Mouse (Mus musculus) neural tube, embryonic 14.5 days (tissue): Measurements from ENCODE around the gene Pwp2. TPM values are rescaled to one million over a fixed set of nuclear protein-coding genes. Genes with fewer than 3 reads are reported as not detected.

Experiments used
- ATAC-seq: fragments of 200-750 bp; cut with Nextera tagmentation; 2 replicates; pipeline ENCODE4 v1.8.0; 2017; ENCODE audit warnings: low read depth, mild to moderate bottlenecking, moderate TSS enrichment, moderate library complexity
- H3K27ac ChIP-seq: fragments of 300-500 bp; sonication (generic); 2 replicates; pipeline ENCODE4 v1.5.1; 2014; ENCODE audit warnings: low read depth, mild to moderate bottlenecking, control low read depth, low read length, moderate library complexity, mixed read lengths
- H3K27me3 ChIP-seq: fragments of 300-500 bp; sonication (generic); 2 replicates; pipeline ENCODE4 v1.6.1; 2014; ENCODE audit warnings: low read length; ENCODE audit not compliant: control insufficient read depth, insufficient read depth
- H3K36me3 ChIP-seq: fragments of 300-500 bp; sonication (generic); 2 replicates; pipeline ENCODE4 v1.6.1; 2014; ENCODE audit warnings: low read length, mixed read lengths; ENCODE audit not compliant: control insufficient read depth, insufficient read depth
- H3K4me1 ChIP-seq: fragments of 300-500 bp; sonication (generic); 2 replicates; pipeline ENCODE4 v1.6.1; 2014; ENCODE audit warnings: low read length; ENCODE audit not compliant: control insufficient read depth, insufficient read depth
- H3K4me2 ChIP-seq: fragments of 300-500 bp; sonication (generic); 2 replicates; pipeline ENCODE4 v1.6.1; 2014; ENCODE audit warnings: mild to moderate bottlenecking, low read depth, low read length, control low read depth
- H3K4me3 ChIP-seq: fragments of 300-500 bp; sonication (generic); 2 replicates; pipeline ENCODE4 v1.5.1; 2014; ENCODE audit warnings: low read depth, low read length, control low read depth, mixed read lengths
- H3K9ac ChIP-seq: fragments of 300-500 bp; sonication (generic); replicated peaks from 2 replicates; pipeline ENCODE4 v1.6.1; 2014; ENCODE audit warnings: low read depth, mild to moderate bottlenecking, control low read depth, low read length, mixed read lengths
- H3K9me3 ChIP-seq: fragments of 300-500 bp; sonication (generic); 2 replicates; pipeline ENCODE4 v1.6.1; 2016; ENCODE audit warnings: low read length; ENCODE audit not compliant: control insufficient read depth
- WGBS: fragments of 180-500 bp; shearing (Covaris S2); extraction: QIAGEN DNeasy Blood & Tissue Kit; methylation state at CpG from one replicate; pipeline ENCODE4 v1.1.7; 2014; 5-methylcytosine and 5-hydroxymethylcytosine counted together
- polyA plus RNA-seq: library from polyadenylated mRNA; unstranded; fragments of >200 nt; fragmentation: Nextera tagmentation; extraction: Ambion mirVana; gene quantifications from 2 replicates; pipeline ENCODE4 v1.2.1, GENCODE M21; 2014

Gene Pwp2
- polyA plus RNA-seq, 1 experiment from 2014 or later, result 12.7 TPM

- H3K27ac ChIP-seq, result peak overlapping the region; percentile 75
- WGBS, result 23% methylated on average over 9 of the region's 9 CpGs
- peak overlapping the region; percentile 96 for H3K4me2 ChIP-seq
- no peaks in the 10 kb centered on the region for H3K9me3 ChIP-seq
- peak; percentile 57 for ATAC-seq
- peak overlapping the region; percentile 32; the same call in 1 of the 2 replicates for H3K9ac ChIP-seq
- H3K36me3 ChIP-seq, result peaks cover 51% of the 10 kb centered on the region
- no peaks in the 10 kb centered on the region for H3K27me3 ChIP-seq
- H3K4me1 ChIP-seq, result peaks cover 6% of the 10 kb centered on the region
- H3K4me3 ChIP-seq, result peak overlapping the region; percentile 51
These were observed 404 bp upstream of the Pwp2 start for GRCm38 (mm10) chr10:78185381-78185725.

- peaks cover 6% of the 10 kb centered on the region for H3K4me1 ChIP-seq
- H3K27me3 ChIP-seq, result no peaks in the 10 kb centered on the region
- no peak overlapping the region for H3K27ac ChIP-seq
- no peak overlapping the region for H3K4me2 ChIP-seq
- H3K9me3 ChIP-seq, result no peaks in the 10 kb centered on the region
- no peak overlapping the region for H3K4me3 ChIP-seq
- WGBS, result 90% methylated on average over 3 of the region's 3 CpGs
- no peak overlapping the region for H3K9ac ChIP-seq
- no peak for ATAC-seq
- H3K36me3 ChIP-seq, result peaks cover 51% of the 10 kb centered on the region
These were observed 1.4 kb downstream of the Pwp2 start for GRCm38 (mm10) chr10:78183577-78183976.

- WGBS, result 96% methylated on average over 17 of the region's 17 CpGs
- Histone ChIP-seq H3K36me3 (peaks cover 51% of the 10 kb centered on the region), H3K27ac (no peak overlapping the region), H3K9me3 (no peaks in the 10 kb centered on the region), H3K4me3 (no peak overlapping the region), H3K4me1 (peaks cover 6% of the 10 kb centered on the region), H3K27me3 (no peaks in the 10 kb centered on the region), H3K4me2 (no peak overlapping the region), H3K9ac (no peak overlapping the region)
- no peak for ATAC-seq
These were observed 2.6 kb downstream of the Pwp2 start for GRCm38 (mm10) chr10:78182321-78182720.

- H3K9me3 ChIP-seq, result no peaks in the 10 kb centered on the region
- no peak overlapping the region for H3K9ac ChIP-seq
- WGBS, result 96% methylated on average over 5 of the region's 5 CpGs
- peaks cover 75% of the 10 kb centered on the region for H3K36me3 ChIP-seq
- H3K27me3 ChIP-seq, result no peaks in the 10 kb centered on the region
- 0 out of 2 replicates have a peak, but pooled peaks cover 4% of the 10 kb centered on the region for H3K4me1 ChIP-seq
- ATAC-seq, result no peak
- H3K4me3 ChIP-seq, result no peak overlapping the region
- H3K4me2 ChIP-seq, result no peak overlapping the region
- no peak overlapping the region for H3K27ac ChIP-seq
These were observed 10.5 kb downstream of the Pwp2 start for GRCm38 (mm10) chr10:78174474-78174873.

- Histone ChIP-seq H3K4me2 (no peak overlapping the region), H3K36me3 (peaks cover 50% of the 10 kb centered on the region), H3K9ac (no peak overlapping the region), H3K4me1 (peaks cover 15% of the 10 kb centered on the region), H3K27me3 (no peaks in the 10 kb centered on the region), H3K9me3 (no peaks in the 10 kb centered on the region), H3K4me3 (no peak overlapping the region), H3K27ac (no peak overlapping the region)
- ATAC-seq, result no peak
- WGBS, result 94% methylated on average over 9 of the region's 9 CpGs
These were observed 13.4 kb downstream of the Pwp2 start for GRCm38 (mm10) chr10:78171581-78171980.

GRCm38 (mm10) chr10:78171057-78171456, 13.9 kb downstream of the Pwp2 start:
- H3K4me1 ChIP-seq, result peaks cover 15% of the 10 kb centered on the region
- no peak overlapping the region for H3K9ac ChIP-seq
- peaks cover 49% of the 10 kb centered on the region for H3K36me3 ChIP-seq
- H3K27ac ChIP-seq, result no peak overlapping the region
- WGBS, result 95% methylated on average over 7 of the region's 7 CpGs
- no peak for ATAC-seq
- no peaks in the 10 kb centered on the region for H3K27me3 ChIP-seq
- no peaks in the 10 kb centered on the region for H3K9me3 ChIP-seq
- H3K4me2 ChIP-seq, result no peak overlapping the region
- H3K4me3 ChIP-seq, result no peak overlapping the region

- Histone ChIP-seq H3K9me3 (no peaks in the 10 kb centered on the region), H3K4me3 (peak overlapping the region; percentile 79; the same call in 1 of the 2 replicates), H3K36me3 (peaks cover 43% of the 10 kb centered on the region), H3K27ac (peak overlapping the region; percentile 72), H3K9ac (no peak overlapping the region), H3K4me1 (peaks cover 15% of the 10 kb centered on the region), H3K27me3 (no peaks in the 10 kb centered on the region), H3K4me2 (no peak overlapping the region; the same call in 1 of the 2 replicates)
- 56% methylated on average over 2 of the region's 2 CpGs for WGBS
- ATAC-seq, result no peak
These were observed 14.5 kb downstream of the Pwp2 start for GRCm38 (mm10) chr10:78170445-78170844.

- Histone ChIP-seq H3K4me2 (peak within 1 kb of the TSS; percentile 92), H3K9ac (peak within 1 kb of the TSS; percentile 78), H3K36me3 (peaks cover 38% of the 10 kb centered on the region), H3K4me1 (peaks cover 15% of the 10 kb centered on the region), H3K4me3 (peak within 1 kb of the TSS; percentile 79), H3K27me3 (no peaks in the 10 kb centered on the region), H3K9me3 (no peaks in the 10 kb centered on the region), H3K27ac (peak within 1 kb of the TSS; percentile 85)
- peak; percentile 96 for ATAC-seq
- WGBS, result 2% methylated on average over 50 of the region's 50 CpGs
These were observed 15.5 kb downstream of the Pwp2 start, which contains the start of gene D10Jhu81e for GRCm38 (mm10) chr10:78169281-78170042. Gene D10Jhu81e, minus strand, starts transcription at chr10:78169782.

- no peak for ATAC-seq
- Histone ChIP-seq H3K4me1 (peaks cover 15% of the 10 kb centered on the region), H3K27ac (no peak overlapping the region), H3K4me2 (peak overlapping the region; percentile 92), H3K9ac (peak overlapping the region; percentile 78), H3K9me3 (no peaks in the 10 kb centered on the region), H3K4me3 (peak overlapping the region; percentile 79), H3K36me3 (peaks cover 39% of the 10 kb centered on the region), H3K27me3 (no peaks in the 10 kb centered on the region)
- WGBS, result 85% methylated on average over 11 of the region's 11 CpGs
These were observed 16.2 kb downstream of the Pwp2 start for GRCm38 (mm10) chr10:78168792-78169191.
